Mouse (Mus musculus): ENCODE measurements around the gene Kcnk5. TPM values are rescaled to one million over a fixed set of nuclear protein-coding genes. Genes with fewer than 3 reads are reported as not detected.

Kcnk5 gene
- 3.6 and 4.2 TPM in 2 replicates for polyA plus RNA-seq (2012; rRNA removed)

GRCm38 (mm10) chr14:20181466-20181921 lies at the start of gene Kcnk5:
Gene Kcnk5, minus strand, starts transcription at chr14:20181809.

DNA sequence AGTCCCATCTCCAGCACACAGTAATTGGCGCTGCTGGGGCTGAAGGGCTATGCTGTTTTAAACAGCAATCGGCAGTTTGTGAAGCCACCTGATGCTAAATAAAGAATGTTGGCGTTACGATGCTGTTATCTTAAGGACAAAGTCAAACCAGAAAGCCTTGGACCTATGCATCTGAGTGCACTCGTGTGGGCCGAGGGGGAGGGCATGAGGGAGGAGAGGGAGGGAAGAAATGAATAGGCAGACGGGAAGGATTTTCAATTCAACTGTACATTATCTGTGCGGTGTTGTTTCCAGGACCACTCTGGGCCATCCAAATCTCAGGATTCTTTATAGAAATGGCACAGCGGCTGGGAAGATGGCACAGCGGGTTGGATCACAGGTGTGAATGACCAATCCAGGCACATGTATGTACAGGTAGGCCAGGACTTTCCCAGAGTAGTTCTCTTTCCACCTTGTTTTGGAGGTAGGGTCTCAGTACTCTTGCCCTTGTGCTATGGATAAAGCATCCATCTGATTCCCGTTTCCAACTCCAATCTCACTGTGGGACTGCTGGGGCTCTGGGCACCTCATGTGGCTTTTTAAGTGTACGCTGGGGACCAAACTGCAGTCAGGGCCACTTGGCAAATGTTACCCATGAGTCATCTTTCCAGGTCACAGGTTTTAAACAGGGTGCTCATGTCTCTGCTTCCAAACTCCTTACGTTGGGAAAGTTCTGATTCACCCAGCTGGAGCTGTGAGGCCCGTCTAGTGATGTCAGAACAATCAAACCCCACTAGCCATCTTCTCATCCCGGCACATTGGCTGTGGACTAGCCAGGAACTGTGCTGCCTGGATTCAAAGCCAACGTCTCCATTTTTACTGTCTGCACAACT lies 42.9 kb downstream of the Kcnk5 start, which contains the start of gene Saysd1:
Saysd1 (minus strand) TSS at position 51 of the 872 bp plus-strand sequence.

Other genes starting within 250 kb of the Kcnk5 start
- gene Gng2, start 204.2 kb downstream of the Kcnk5 start, polyA plus RNA-seq (2012; rRNA removed) = 9.1 and 9.2 TPM in 2 replicates
- gene Saysd1, start 43.3 kb downstream of the Kcnk5 start, polyA plus RNA-seq (2012; rRNA removed) = 5.4 and 5.6 TPM in 2 replicates
- 6.5 and 8.4 TPM in 2 replicates for gene Kcnk16, start 87.4 kb upstream of the Kcnk5 start, polyA plus RNA-seq (2012; rRNA removed)
- gene Nudt13, start 112.9 kb upstream of the Kcnk5 start, polyA plus RNA-seq (2012; rRNA removed) = 10.0 and 11.2 TPM in 2 replicates
- gene Ecd, start 166.3 kb upstream of the Kcnk5 start, polyA plus RNA-seq (2012; rRNA removed) = 18.0 and 18.2 TPM in 2 replicates
- 8.3 and 9.2 TPM in 2 replicates for gene Fam149b, start 166.4 kb upstream of the Kcnk5 start, polyA plus RNA-seq (2012; rRNA removed)
- 37.7 and 42.8 TPM in 2 replicates for gene Dnajc9, start 207.1 kb upstream of the Kcnk5 start, polyA plus RNA-seq (2012; rRNA removed)
- gene Mrps16, start 211.8 kb upstream of the Kcnk5 start, polyA plus RNA-seq (2012; rRNA removed) = 22.1 and 23.3 TPM in 2 replicates